Mouse (Mus musculus) spleen, adult 10 weeks (tissue): ENCODE measurements around the gene Olfr484. TPM values are rescaled to one million over a fixed set of nuclear protein-coding genes. Genes with fewer than 3 reads are reported as not detected.

Experiments
- polyA plus RNA-seq: library from polyadenylated mRNA; stranded (reverse); fragments of 350-450 nt; fragmentation: Illumina TruSeq; extraction: RNeasy Lipid Tissue Mini Kit (QIAGEN cat#74804); gene quantifications from one replicate; pipeline ENCODE4 v1.2.3, GENCODE M21; 2015; ENCODE audit warnings: low replicate concordance; ENCODE audit not compliant: insufficient read depth

Olfr484 gene
- polyA plus RNA-seq, result not detected

GRCm38 (mm10) chr7:108127349-108127748 is at the start of gene Olfr484:
Gene Olfr484, minus strand, starts transcription at chr7:108127449.

GRCm38 (mm10) chr7:108172642-108173041 is 45.4 kb upstream of the Olfr484 start, which contains the start of gene Olfr486:
Gene Olfr486, minus strand, starts transcription at chr7:108172742.

GRCm38 (mm10) chr7:108159771-108160170 is 32.5 kb upstream of the Olfr484 start, which contains the start of gene Olfr485:
Gene Olfr485, minus strand, starts transcription at chr7:108159871.

GRCm38 (mm10) chr7:108100549-108100948 is 26.7 kb downstream of the Olfr484 start, which contains the start of gene Olfr483:
Gene Olfr483, plus strand, starts transcription at chr7:108100849.

GRCm38 (mm10) chr7:108097486-108097885 is 29.8 kb downstream of the Olfr484 start, which contains the start of gene Olfr482:
Gene Olfr482, minus strand, starts transcription at chr7:108097586.

GRCm38 (mm10) chr7:108079555-108079954 is 47.7 kb downstream of the Olfr484 start, which contains the start of gene Olfr481:
Gene Olfr481, plus strand, starts transcription at chr7:108079855.

Other genes starting within 250 kb of the Olfr484 start
- not detected for gene Olfr472, start 229.5 kb downstream of the Olfr484 start, polyA plus RNA-seq
- not detected for gene Olfr473, start 197.0 kb downstream of the Olfr484 start, polyA plus RNA-seq
- not detected for gene Olfr474, start 172.8 kb downstream of the Olfr484 start, polyA plus RNA-seq
- not detected for gene Olfr476, start 162.6 kb downstream of the Olfr484 start, polyA plus RNA-seq
- gene Olfr477, start 140.8 kb downstream of the Olfr484 start, polyA plus RNA-seq, result not detected
- not detected for gene Olfr478, start 93.5 kb downstream of the Olfr484 start, polyA plus RNA-seq
- gene Olfr479, start 76.8 kb downstream of the Olfr484 start, polyA plus RNA-seq, result not detected
- gene Olfr480, start 60.1 kb downstream of the Olfr484 start, polyA plus RNA-seq, result not detected
- not detected for gene Olfr481, start 47.6 kb downstream of the Olfr484 start, polyA plus RNA-seq
- not detected for gene Olfr482, start 29.9 kb downstream of the Olfr484 start, polyA plus RNA-seq
- gene Olfr483, start 26.6 kb downstream of the Olfr484 start, polyA plus RNA-seq, result not detected
- gene Olfr485, start 32.4 kb upstream of the Olfr484 start, polyA plus RNA-seq, result not detected
- gene Olfr486, start 45.3 kb upstream of the Olfr484 start, polyA plus RNA-seq, result not detected
- gene Olfr487, start 87.2 kb upstream of the Olfr484 start, polyA plus RNA-seq, result not detected
- not detected for gene Olfr488, start 130.9 kb upstream of the Olfr484 start, polyA plus RNA-seq
- gene Olfr490, start 161.5 kb upstream of the Olfr484 start, polyA plus RNA-seq, result not detected
- gene Olfr491, start 186.0 kb upstream of the Olfr484 start, polyA plus RNA-seq, result not detected
- gene Olfr492, start 196.2 kb upstream of the Olfr484 start, polyA plus RNA-seq, result not detected
- gene Olfr493, start 219.5 kb upstream of the Olfr484 start, polyA plus RNA-seq, result not detected
- gene Olfr494, start 237.9 kb upstream of the Olfr484 start, polyA plus RNA-seq, result not detected